Mouse (Mus musculus) CH12.LX (cell line): ENCODE results near the gene Cstad.

Source experiments
- CTCF ChIP-seq, 2 experiments: IDR thresholded peaks in 1 of 2; conservative IDR thresholded peaks in 1 of 2; 2 replicates each; pipeline ENCODE4 v1.5.1; 2011 to 2012; ENCODE audit warnings: low read depth in 2 of 2, low read length in 2 of 2, improper control_type of control experiment in 1 of 2, inconsistent platforms in 1 of 2, mild to moderate bottlenecking in 1 of 2, moderate library complexity in 1 of 2
- E2F4 ChIP-seq: IDR thresholded peaks from 2 replicates; pipeline ENCODE4 v1.6.1; 2011; ENCODE audit warnings: low read depth, low read length, improper control_type of control experiment; ENCODE audit not compliant: insufficient replicate concordance
- EP300 ChIP-seq: IDR thresholded peaks from 2 replicates; pipeline ENCODE4 v1.6.1; 2011; ENCODE audit warnings: low read length, improper control_type of control experiment
- MAX ChIP-seq: IDR thresholded peaks from 2 replicates; pipeline ENCODE4 v1.6.1; 2011; ENCODE audit warnings: low read length, improper control_type of control experiment
- MEF2A ChIP-seq: IDR thresholded peaks from 2 replicates; pipeline ENCODE4 v1.6.1; 2014; ENCODE audit warnings: low read depth, mild to moderate bottlenecking, inconsistent platforms, low read length, improper control_type of control experiment, borderline replicate concordance
- NELFE ChIP-seq: IDR thresholded peaks from 2 replicates; pipeline ENCODE4 v1.6.1; 2011; ENCODE audit warnings: low read depth, low read length, improper control_type of control experiment
- PAX5 ChIP-seq: IDR thresholded peaks from 2 replicates; pipeline ENCODE4 v1.6.1; 2012; ENCODE audit warnings: low read length, inconsistent platforms, mixed read lengths
- POLR2A ChIP-seq: IDR thresholded peaks from 2 replicates; pipeline ENCODE4 v1.6.1; 2011; ENCODE audit warnings: low read depth, mild to moderate bottlenecking, improper control_type of control experiment, low read length
- RAD21 ChIP-seq: IDR thresholded peaks from 2 replicates; pipeline ENCODE4 v1.6.1; 2011; ENCODE audit warnings: low read depth, mild to moderate bottlenecking, low read length, improper control_type of control experiment, moderate library complexity
- RCOR1 ChIP-seq: conservative IDR thresholded peaks from 2 replicates; pipeline ENCODE4 v1.6.1; 2012; ENCODE audit warnings: low read depth, mild to moderate bottlenecking, inconsistent platforms, low read length, improper control_type of control experiment
- SMC3 ChIP-seq: IDR thresholded peaks from 2 replicates; pipeline ENCODE4 v1.6.1; 2011; ENCODE audit warnings: low read depth, low read length, improper control_type of control experiment
- USF1 ChIP-seq: IDR thresholded peaks from 2 replicates; pipeline ENCODE4 v1.6.1; 2014; ENCODE audit warnings: low read depth, mild to moderate bottlenecking, inconsistent platforms, low read length, improper control_type of control experiment
- USF2 ChIP-seq: conservative IDR thresholded peaks from 2 replicates; pipeline ENCODE4 v1.6.1; 2011; ENCODE audit warnings: low read depth, low read length, improper control_type of control experiment
- ZMIZ1 ChIP-seq: IDR thresholded peaks from 2 replicates; pipeline ENCODE4 v1.6.1; 2012; ENCODE audit warnings: low read depth, mild to moderate bottlenecking, inconsistent platforms, low read length, improper control_type of control experiment

DNA sequence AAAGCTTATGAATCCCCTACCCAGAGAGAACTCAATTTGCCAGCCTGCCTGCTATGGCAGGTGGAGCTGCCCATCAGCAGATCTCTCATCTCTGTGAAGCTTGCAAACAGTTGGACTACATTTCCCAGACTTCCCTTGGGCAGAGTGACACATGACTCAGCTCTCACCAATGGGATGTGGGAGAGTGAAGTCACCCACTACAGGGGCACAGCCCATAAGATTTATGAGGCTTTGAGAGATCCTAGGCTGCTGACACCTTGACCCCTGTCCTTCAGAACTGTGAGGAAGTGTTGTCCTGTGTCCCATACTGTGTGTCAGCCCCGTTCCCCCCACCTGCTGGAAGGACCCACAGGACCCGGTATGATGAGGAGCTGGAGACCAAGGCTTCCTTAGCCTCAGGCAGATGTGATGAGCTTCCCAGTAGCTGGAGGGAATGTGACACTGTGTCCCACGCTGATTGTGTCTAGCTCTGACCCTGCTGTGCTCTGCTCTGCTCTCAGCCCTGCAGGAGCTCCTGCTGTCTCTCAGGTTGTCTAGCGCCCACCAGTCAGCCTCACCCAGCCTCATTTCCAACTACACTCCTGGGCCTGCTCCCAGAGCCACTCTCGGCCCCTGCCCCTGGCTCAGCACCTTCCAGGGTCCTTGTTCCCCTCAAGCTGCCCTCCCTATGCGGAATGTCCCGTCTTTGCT, 40.8 kb upstream of the Cstad start:
- TF ChIP-seq POLR2A (no peak), NELFE (no peak), EP300 (no peak), USF1 (peak; percentile 85), USF2 (peak; percentile 80), CTCF (conservative IDR thresholded peaks at IDR 0.05 in 1 of 2, IDR thresholded peaks at IDR 0.05 in 1 of 2; ENCODE audit: low read depth in 2 of 2, low read length in 2 of 2) (no peak), MEF2A (no peak), PAX5 (no peak), MAX (no peak), E2F4 (no peak), RCOR1 (no peak), ZMIZ1 (no peak), SMC3 (no peak), RAD21 (no peak; the same call in 1 of the 2 replicates)
